ENCODE assay signal across 8 mouse cellular contexts in genomic region chr4:49845612-49845985, GRCm38 (mm10). TPM values are rescaled to one million over a fixed set of nuclear protein-coding genes. Genes with fewer than 3 reads are reported as not detected.
DNase-seq lines count a peak whose midpoint lies in the region; ATAC-seq and TF ChIP-seq lines count a peak whose summit lies in the region.

Grin3a (minus strand) TSS chr4:49845744.

- no peak within 1 kb of the TSS for H3K27ac ChIP-seq in lung, embryonic 14.5 days (ENCODE audit: low read depth)
- no peak within 1 kb of the TSS for H3K27ac ChIP-seq in embryonic facial prominence, embryonic 15.5 days (replicated peaks)
- H3K27ac ChIP-seq in heart, embryonic 13.5 days (replicated peaks), result no peak within 1 kb of the TSS
- no peak within 1 kb of the TSS for H3K27ac ChIP-seq in kidney, postnatal 0 days
- no peak within 1 kb of the TSS for H3K27ac ChIP-seq in limb, embryonic 14.5 days (replicated peaks; ENCODE audit: low read depth, low read length)
- H3K27ac ChIP-seq in olfactory bulb, adult 2 months (ENCODE audit: insufficient read depth, low read depth, low read length), result no peak within 1 kb of the TSS

- peak; percentile 72 for TF ChIP-seq CTCF in lung, embryonic 14.5 days (IDR thresholded peaks at IDR 0.05; ENCODE audit: low read depth)
- TF ChIP-seq CTCF in kidney, postnatal 0 days (IDR thresholded peaks at IDR 0.05; ENCODE audit: low read depth), result peak; percentile 64
- TF ChIP-seq CTCF in olfactory bulb, adult 2 months (IDR thresholded peaks at IDR 0.05; ENCODE audit: insufficient read depth, low read depth, low read length), result peak; percentile 55

- no peaks in the 10 kb centered on the region; the same call in none of the 2 replicates for H3K4me1 ChIP-seq in lung, embryonic 14.5 days (ENCODE audit: insufficient read depth)
- H3K4me1 ChIP-seq in embryonic facial prominence, embryonic 15.5 days, result peaks cover 18% of the 10 kb centered on the region
- peaks cover 15% of the 10 kb centered on the region for H3K4me1 ChIP-seq in heart, embryonic 13.5 days
- H3K4me1 ChIP-seq in kidney, postnatal 0 days (replicated peaks; ENCODE audit: insufficient read depth, low read length), result peaks cover 10% of the 10 kb centered on the region
- H3K4me1 ChIP-seq in limb, embryonic 14.5 days (ENCODE audit: control insufficient read depth, insufficient read depth, low read length), result peaks cover 12% of the 10 kb centered on the region
- peaks cover 11% of the 10 kb centered on the region; the same call in 1 of the 2 replicates for H3K4me1 ChIP-seq in olfactory bulb, adult 2 months (ENCODE audit: control insufficient read depth, insufficient read depth, low read length)

- no peak for TF ChIP-seq POLR2A in limb, embryonic 14.5 days (IDR thresholded peaks at IDR 0.05; ENCODE audit: borderline replicate concordance, extremely low read depth, insufficient read depth, insufficient read length)
- TF ChIP-seq POLR2A in olfactory bulb, adult 2 months (IDR thresholded peaks at IDR 0.05; ENCODE audit: insufficient read depth, low read depth, low read length), result no peak

- peak; percentile 95 for ATAC-seq in lung, embryonic 14.5 days (ENCODE audit: insufficient read depth)
- ATAC-seq in embryonic facial prominence, embryonic 15.5 days (ENCODE audit: insufficient number of reproducible peaks, low FRiP score, low TSS enrichment, low read depth), result peak; percentile 82; the same call in 1 of the 2 replicates
- ATAC-seq in heart, embryonic 13.5 days (ENCODE audit: extremely low read depth, insufficient number of reproducible peaks, low FRiP score, low TSS enrichment), result no peak
- peak; percentile 66; the same call in 1 of the 2 replicates for ATAC-seq in kidney, postnatal 0 days (replicated peaks; ENCODE audit: low FRiP score, low read depth)
- peak; percentile 77 for ATAC-seq in limb, embryonic 14.5 days (ENCODE audit: low FRiP score, low read depth)

- peak; percentile 86 for DNase-seq in lung, embryonic 14.5 days
- DNase-seq in lung, postnatal 36 days, result no peak
- DNase-seq in kidney, postnatal 0 days (ENCODE audit: low spot score), result peak; percentile 76
- peak; percentile 55 for DNase-seq in limb, embryonic 14.5 days (ENCODE audit: low spot score)
- DNase-seq in spleen, postnatal 10 days (ENCODE audit: low spot score in 2 of 2), result no peak

- peak within 1 kb of the TSS; percentile 90 for H3K4me2 ChIP-seq in lung, embryonic 14.5 days
- H3K4me2 ChIP-seq in embryonic facial prominence, embryonic 15.5 days (replicated peaks), result peak within 1 kb of the TSS; percentile 93
- H3K4me2 ChIP-seq in heart, embryonic 13.5 days, result peak within 1 kb of the TSS; percentile 96
- H3K4me2 ChIP-seq in kidney, postnatal 0 days (ENCODE audit: low read length), result peak within 1 kb of the TSS; percentile 90
- H3K4me2 ChIP-seq in limb, embryonic 14.5 days (replicated peaks; ENCODE audit: low read depth, low read length, severe bottlenecking), result peak within 1 kb of the TSS; percentile 93

- under 1% methylated on average over 25 of the region's 25 CpGs for WGBS in lung, embryonic 14.5 days
- under 1% methylated on average over 25 of the region's 25 CpGs for WGBS in embryonic facial prominence, embryonic 15.5 days
- WGBS in heart, embryonic 13.5 days, result 0% methylated on average over 25 of the region's 25 CpGs
- 0% methylated on average over 25 of the region's 25 CpGs for WGBS in kidney, postnatal 0 days
- 1% methylated on average over 25 of the region's 25 CpGs for WGBS in limb, embryonic 14.5 days
- WGBS in olfactory bulb, adult 2 months, result under 1% methylated on average over 25 of the region's 25 CpGs

- no peaks in the 10 kb centered on the region for H3K36me3 ChIP-seq in lung, embryonic 14.5 days (ENCODE audit: insufficient read depth)
- H3K36me3 ChIP-seq in embryonic facial prominence, embryonic 15.5 days, result no peaks in the 10 kb centered on the region
- H3K36me3 ChIP-seq in heart, embryonic 13.5 days, result no peaks in the 10 kb centered on the region
- no peaks in the 10 kb centered on the region for H3K36me3 ChIP-seq in kidney, postnatal 0 days (ENCODE audit: insufficient read depth, low read length)
- no peaks in the 10 kb centered on the region for H3K36me3 ChIP-seq in limb, embryonic 14.5 days (ENCODE audit: control insufficient read depth, insufficient read depth, low read length)

- peak within 1 kb of the TSS; percentile 32 for H3K9ac ChIP-seq in lung, embryonic 14.5 days
- H3K9ac ChIP-seq in embryonic facial prominence, embryonic 15.5 days, result 0 out of 2 replicates have a peak within 1 kb of the TSS, but pooled peaks have one; percentile 4
- H3K9ac ChIP-seq in heart, embryonic 13.5 days, result peak within 1 kb of the TSS; percentile 71
- 0 out of 2 replicates have a peak within 1 kb of the TSS, but pooled peaks have one; percentile 0 for H3K9ac ChIP-seq in kidney, postnatal 0 days (ENCODE audit: low read depth, low read length)
- H3K9ac ChIP-seq in limb, embryonic 14.5 days (ENCODE audit: low read depth, low read length, severe bottlenecking), result peak within 1 kb of the TSS; percentile 54

- H3K9me3 ChIP-seq in lung, embryonic 14.5 days (ENCODE audit: low read depth, low read length), result no peaks in the 10 kb centered on the region
- H3K9me3 ChIP-seq in embryonic facial prominence, embryonic 15.5 days (replicated peaks), result no peaks in the 10 kb centered on the region
- no peaks in the 10 kb centered on the region for H3K9me3 ChIP-seq in heart, embryonic 13.5 days
- H3K9me3 ChIP-seq in kidney, postnatal 0 days (replicated peaks; ENCODE audit: low read length), result no peaks in the 10 kb centered on the region
- H3K9me3 ChIP-seq in limb, embryonic 14.5 days (ENCODE audit: control insufficient read depth, low read length), result no peaks in the 10 kb centered on the region

- peaks cover 45% of the 10 kb centered on the region for H3K27me3 ChIP-seq in lung, embryonic 14.5 days (ENCODE audit: insufficient read depth, low read length)
- H3K27me3 ChIP-seq in embryonic facial prominence, embryonic 15.5 days, result peaks cover 39% of the 10 kb centered on the region
- H3K27me3 ChIP-seq in heart, embryonic 13.5 days (replicated peaks), result peaks cover 37% of the 10 kb centered on the region
- H3K27me3 ChIP-seq in kidney, postnatal 0 days (ENCODE audit: insufficient read depth, low read length), result peaks cover 18% of the 10 kb centered on the region
- H3K27me3 ChIP-seq in limb, embryonic 14.5 days (ENCODE audit: control insufficient read depth, insufficient read depth, low read length), result peaks cover 26% of the 10 kb centered on the region

- peak within 1 kb of the TSS; percentile 45 for H3K4me3 ChIP-seq in lung, embryonic 14.5 days (ENCODE audit: low read depth, low read length)
- H3K4me3 ChIP-seq in embryonic facial prominence, embryonic 15.5 days (replicated peaks), result peak within 1 kb of the TSS; percentile 50
- peak within 1 kb of the TSS; percentile 59 for H3K4me3 ChIP-seq in heart, embryonic 13.5 days
- H3K4me3 ChIP-seq in kidney, postnatal 0 days (replicated peaks; ENCODE audit: low read depth, low read length), result peak within 1 kb of the TSS; percentile 46
- peak within 1 kb of the TSS; percentile 57 for H3K4me3 ChIP-seq in limb, embryonic 14.5 days (replicated peaks; ENCODE audit: low read length)
- H3K4me3 ChIP-seq in olfactory bulb, adult 2 months (ENCODE audit: insufficient read depth, low read depth, low read length), result peak within 1 kb of the TSS; percentile 63

RNA-seq across cellular contexts. Expression of gene Grin3a, which starts in this region (rescaled TPM):
- 0.45 and 0.55 TPM in 2 replicates for polyA plus RNA-seq in lung, embryonic 14.5 days (2014; fragmentation: Nextera tagmentation; extraction: Ambion mirVana)
- polyA plus RNA-seq in embryonic facial prominence, embryonic 15.5 days (2015; fragmentation: Nextera tagmentation; extraction: Ambion mirVana), result 2.0 TPM in 2 replicates
- polyA plus RNA-seq in heart, embryonic 13.5 days (2015; fragmentation: Nextera tagmentation; extraction: Ambion mirVana), result 0.53 and 0.55 TPM in 2 replicates
- polyA plus RNA-seq in kidney, postnatal 0 days (2015; fragmentation: Nextera tagmentation; extraction: Ambion mirVana), result 0.57 and 0.67 TPM in 2 replicates
- 4.2 and 5.1 TPM in 2 replicates for polyA plus RNA-seq in limb, embryonic 14.5 days (2012; rRNA removed)
- polyA plus RNA-seq in limb, embryonic 14.5 days (2014; fragmentation: Nextera tagmentation; extraction: Ambion mirVana), result 6.8 and 9.2 TPM in 2 replicates
- not detected in 2 replicates for polyA plus RNA-seq in olfactory bulb, adult 2 months (2012; ENCODE audit: insufficient read depth, insufficient read length, low replicate concordance, missing spikeins)

Comparison
In these comparisons a context has a peak if more than half of its experiments do, and no peak if none do; other contexts are left out.
1. Peak in DNase-seq, ATAC-seq, H3K4me3 ChIP-seq, H3K9ac ChIP-seq and H3K4me2 ChIP-seq in lung, embryonic 14.5 days; RNA of the gene not detected or under 1 TPM.
2. Peak in DNase-seq, ATAC-seq, H3K4me3 ChIP-seq, H3K9ac ChIP-seq and H3K4me2 ChIP-seq in kidney, postnatal 0 days; RNA of the gene not detected or under 1 TPM.
3. H3K9ac ChIP-seq: peak in every context shown above with its lines; median percentile 71 in heart, embryonic 13.5 days; 54 in limb, embryonic 14.5 days; 32 in lung, embryonic 14.5 days; 4 in embryonic facial prominence, embryonic 15.5 days; 0 in kidney, postnatal 0 days.